ENCODE assay signal across 8 mouse cellular contexts in genomic region chr15:101097985-101098651, GRCm38 (mm10). TPM values are rescaled to one million over a fixed set of nuclear protein-coding genes. Genes with fewer than 3 reads are reported as not detected.
DNase-seq lines count a peak whose midpoint lies in the region; ATAC-seq lines count a peak whose summit lies in the region.

No protein-coding gene starts in this region.

- peak overlapping the region; percentile 50 for H3K4me2 ChIP-seq in forebrain, embryonic 12.5 days
- peak overlapping the region; percentile 50 for H3K4me2 ChIP-seq in neural tube, embryonic 15.5 days

- no peaks in the 10 kb centered on the region for H3K9me3 ChIP-seq in forebrain, embryonic 12.5 days
- H3K9me3 ChIP-seq in limb, embryonic 10.5 days (replicated peaks) = no peaks in the 10 kb centered on the region
- no peaks in the 10 kb centered on the region for H3K9me3 ChIP-seq in neural tube, embryonic 15.5 days (replicated peaks)

- peak overlapping the region; percentile 36; the same call in 1 of the 2 replicates for H3K27ac ChIP-seq in forebrain, embryonic 12.5 days
- H3K27ac ChIP-seq in limb, embryonic 10.5 days = peak overlapping the region; percentile 89
- H3K27ac ChIP-seq in neural tube, embryonic 15.5 days (replicated peaks) = no peak overlapping the region

- peak overlapping the region; percentile 25; the same call in 1 of the 2 replicates for H3K9ac ChIP-seq in forebrain, embryonic 12.5 days
- 0 out of 2 replicates have a peak overlapping the region, but pooled peaks have one; percentile 11 for H3K9ac ChIP-seq in neural tube, embryonic 15.5 days (replicated peaks)

- ATAC-seq in forebrain, embryonic 12.5 days (ENCODE audit: low FRiP score) = peak; percentile 79
- no peak for ATAC-seq in neural tube, embryonic 15.5 days (ENCODE audit: low FRiP score)

- H3K36me3 ChIP-seq in forebrain, embryonic 12.5 days (replicated peaks) = no peaks in the 10 kb centered on the region
- H3K36me3 ChIP-seq in limb, embryonic 10.5 days = no peaks in the 10 kb centered on the region
- no peaks in the 10 kb centered on the region for H3K36me3 ChIP-seq in neural tube, embryonic 15.5 days

- 2% methylated on average over 28 of the region's 28 CpGs for WGBS in forebrain, embryonic 12.5 days
- 1% methylated on average over 28 of the region's 28 CpGs for WGBS in limb, embryonic 10.5 days
- 4% methylated on average over 28 of the region's 28 CpGs for WGBS in neural tube, embryonic 15.5 days

- H3K4me3 ChIP-seq in forebrain, embryonic 12.5 days (replicated peaks) = peak overlapping the region; percentile 15
- H3K4me3 ChIP-seq in limb, embryonic 10.5 days = peak overlapping the region; percentile 39
- no peak overlapping the region for H3K4me3 ChIP-seq in neural tube, embryonic 15.5 days (replicated peaks)

- H3K27me3 ChIP-seq in forebrain, embryonic 12.5 days = peaks cover 42% of the 10 kb centered on the region
- H3K27me3 ChIP-seq in limb, embryonic 10.5 days (ENCODE audit: low read depth, poor library complexity, severe bottlenecking) = no peaks in the 10 kb centered on the region
- H3K27me3 ChIP-seq in neural tube, embryonic 15.5 days (replicated peaks) = no peaks in the 10 kb centered on the region

- H3K4me1 ChIP-seq in forebrain, embryonic 12.5 days = peaks cover 34% of the 10 kb centered on the region
- peaks cover 80% of the 10 kb centered on the region for H3K4me1 ChIP-seq in limb, embryonic 10.5 days
- peaks cover 20% of the 10 kb centered on the region for H3K4me1 ChIP-seq in neural tube, embryonic 15.5 days

- peak; percentile 91 to 95 for DNase-seq in cerebellum, postnatal 10 days
- no peak for DNase-seq in cerebellum, adult 11 months
- DNase-seq in ES-CJ7 (ENCODE audit: low read depth, low spot score) = peak; percentile 72
- DNase-seq in limb, embryonic 10.5 days (ENCODE audit: low spot score) = peak; percentile 95
- DNase-seq in right cerebral cortex, postnatal 36 days (ENCODE audit: low spot score in 2 of 2) = no peak
- DNase-seq in urinary bladder, postnatal 4 days (ENCODE audit: low spot score in 2 of 2) = no peak

RNA-seq across cellular contexts. Expression of gene Ankrd33, which starts 17.4 kb away (rescaled TPM):
- not detected in 2 replicates for polyA plus RNA-seq in forebrain, embryonic 12.5 days (2016; fragmentation: Nextera tagmentation; extraction: Ambion mirVana)
- polyA plus RNA-seq in limb, embryonic 10.5 days (2016; fragmentation: Nextera tagmentation; extraction: Ambion mirVana) = not detected in 2 replicates
- polyA plus RNA-seq in neural tube, embryonic 15.5 days (2015; fragmentation: Nextera tagmentation; extraction: Ambion mirVana) = not detected in 2 replicates

RNA-seq across cellular contexts. Expression of gene Fignl2, which starts 19.8 kb away (rescaled TPM):
- 0.21 and 0.22 TPM in 2 replicates for polyA plus RNA-seq in forebrain, embryonic 12.5 days (2016; fragmentation: Nextera tagmentation; extraction: Ambion mirVana)
- 0.98 and 1.9 TPM in 2 replicates for polyA plus RNA-seq in limb, embryonic 10.5 days (2016; fragmentation: Nextera tagmentation; extraction: Ambion mirVana)
- polyA plus RNA-seq in neural tube, embryonic 15.5 days (2015; fragmentation: Nextera tagmentation; extraction: Ambion mirVana) = 0.20 and 0.22 TPM in 2 replicates

RNA-seq across cellular contexts. Expression of gene Acvrl1, which starts 30.2 kb away (rescaled TPM):
- 6.4 and 6.5 TPM in 2 replicates for polyA plus RNA-seq in forebrain, embryonic 12.5 days (2016; fragmentation: Nextera tagmentation; extraction: Ambion mirVana)
- 7.2 and 8.3 TPM in 2 replicates for polyA plus RNA-seq in limb, embryonic 10.5 days (2016; fragmentation: Nextera tagmentation; extraction: Ambion mirVana)
- polyA plus RNA-seq in neural tube, embryonic 15.5 days (2015; fragmentation: Nextera tagmentation; extraction: Ambion mirVana) = 9.5 and 12.6 TPM in 2 replicates

RNA-seq across cellular contexts. Expression of gene Gm47841, which starts 50.9 kb away (rescaled TPM):
- not detected in 2 replicates for polyA plus RNA-seq in forebrain, embryonic 12.5 days (2016; fragmentation: Nextera tagmentation; extraction: Ambion mirVana)
- polyA plus RNA-seq in limb, embryonic 10.5 days (2016; fragmentation: Nextera tagmentation; extraction: Ambion mirVana) = not detected in 2 replicates
- 0.14 TPM in 1 of 2 replicates, not detected in the other for polyA plus RNA-seq in neural tube, embryonic 15.5 days (2015; fragmentation: Nextera tagmentation; extraction: Ambion mirVana)

Comparison
In these comparisons a context has a peak if more than half of its experiments do, and no peak if none do; other contexts are left out.
1. DNase-seq: peak in cerebellum, postnatal 10 days (2 of 2), ES-CJ7 (single experiment) and limb, embryonic 10.5 days (single experiment); none in cerebellum, adult 11 months (single experiment), right cerebral cortex, postnatal 36 days (0 of 2) and urinary bladder, postnatal 4 days (0 of 2).